Mouse (Mus musculus) forebrain, embryonic 14.5 days (tissue): ENCODE results near the gene Hspg2. TPM values are rescaled to one million over a fixed set of nuclear protein-coding genes. Genes with fewer than 3 reads are reported as not detected.

ENCODE experiments used
- ATAC-seq: fragments of 200-750 bp; cut with Nextera tagmentation; 2 replicates; pipeline ENCODE4 v1.8.0; 2017; ENCODE audit warnings: mild to moderate bottlenecking, moderate library complexity
- DNase-seq: peaks from one replicate; pipeline ENCODE4 v3.0.0-alpha.2; 2015; ENCODE audit warnings: low spot score
- H3K27ac ChIP-seq: fragments of 300-500 bp; sonication (generic); 2 replicates; pipeline ENCODE4 v1.5.1; 2014; ENCODE audit warnings: low read depth, mild to moderate bottlenecking, control low read depth, low read length, moderate library complexity
- H3K27me3 ChIP-seq: fragments of 300-500 bp; sonication (generic); replicated peaks from 2 replicates; pipeline ENCODE4 v1.6.1; 2014; ENCODE audit warnings: low read length, control low read depth, mixed read lengths; ENCODE audit not compliant: control insufficient read depth, insufficient read depth
- H3K36me3 ChIP-seq: fragments of 300-500 bp; sonication (generic); 2 replicates; pipeline ENCODE4 v1.6.1; 2014; ENCODE audit warnings: low read length, control low read depth; ENCODE audit not compliant: control insufficient read depth, insufficient read depth
- H3K4me1 ChIP-seq: fragments of 300-500 bp; sonication (generic); 2 replicates; pipeline ENCODE4 v1.6.1; 2014; ENCODE audit warnings: antibody characterized with exemption, low read length, control low read depth; ENCODE audit not compliant: control insufficient read depth, insufficient read depth
- H3K4me2 ChIP-seq: fragments of 300-500 bp; sonication (generic); 2 replicates; pipeline ENCODE4 v1.6.1; 2014; ENCODE audit warnings: mild to moderate bottlenecking, control low read depth, low read length
- H3K4me3 ChIP-seq: fragments of 300-500 bp; sonication (generic); 2 replicates; pipeline ENCODE4 v1.5.1; 2014; ENCODE audit warnings: low read depth, low read length, control low read depth
- H3K9ac ChIP-seq: fragments of 300-500 bp; sonication (generic); 2 replicates; pipeline ENCODE4 v1.6.1; 2014; ENCODE audit warnings: mild to moderate bottlenecking, low read length, control low read depth, moderate library complexity
- H3K9me3 ChIP-seq: fragments of 300-500 bp; sonication (generic); replicated peaks from 2 replicates; pipeline ENCODE4 v1.6.1; 2016; ENCODE audit warnings: low read length, control low read depth, mixed read lengths; ENCODE audit not compliant: control insufficient read depth
- WGBS: fragments of 180-500 bp; shearing (Covaris S2); extraction: QIAGEN DNeasy Blood & Tissue Kit; methylation state at CpG from one replicate; pipeline ENCODE4 v1.1.7; 2014; 5-methylcytosine and 5-hydroxymethylcytosine counted together
- microRNA-seq: library from miRNA; unstranded; fragments of <30 nt; microRNA quantifications from one replicate; pipeline ENCODE4, GENCODE M21; 2016
- polyA plus RNA-seq: library from polyadenylated mRNA; unstranded; fragments of >200 nt; fragmentation: Nextera tagmentation; extraction: Ambion mirVana; gene quantifications from 2 replicates; pipeline ENCODE4 v1.2.1, GENCODE M21; 2014

Hspg2 gene
- polyA plus RNA-seq, 1 experiment from 2014 or later, result 4.0 TPM

DNA sequence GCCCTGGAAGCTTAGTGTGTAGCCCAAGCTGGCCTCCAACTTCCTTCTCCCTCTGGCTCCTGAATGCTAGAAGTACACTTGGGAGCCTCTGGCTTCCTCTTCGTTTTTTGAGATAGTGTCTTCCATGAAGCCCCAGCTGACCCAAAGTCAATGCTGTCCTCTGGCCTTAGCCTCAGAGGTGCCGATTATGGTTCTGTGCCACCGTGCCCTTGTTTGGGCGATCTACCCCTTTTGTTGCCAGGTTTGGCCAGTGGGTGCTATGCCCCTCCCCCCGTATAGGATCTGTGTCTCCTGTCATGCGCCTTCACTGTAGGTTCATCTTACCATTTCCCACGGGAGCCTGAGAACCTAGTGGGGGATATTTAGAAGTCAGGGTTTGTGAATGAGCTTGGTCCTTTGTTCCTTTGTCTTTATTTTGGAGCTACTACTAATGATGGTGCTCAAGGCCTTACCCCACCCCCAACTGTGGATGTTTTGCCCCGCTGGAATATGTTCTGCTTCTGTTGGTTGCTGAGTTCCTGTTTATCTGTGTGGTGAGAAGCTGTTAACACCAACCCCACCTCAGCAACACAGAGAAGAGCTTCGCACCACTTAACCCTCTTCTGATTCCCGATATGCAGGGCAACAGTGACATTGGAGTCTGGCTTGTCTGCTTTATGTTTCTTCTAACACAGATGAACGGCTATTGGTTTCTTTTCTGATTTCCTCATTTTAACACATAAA lies 135.0 kb downstream of the Hspg2 start:
- ATAC-seq, result no peak
- Histone ChIP-seq H3K27me3 (no peaks in the 10 kb centered on the region), H3K36me3 (peaks cover 36% of the 10 kb centered on the region), H3K4me1 (no peaks in the 10 kb centered on the region), H3K4me3 (no peak overlapping the region), H3K4me2 (no peak overlapping the region), H3K9ac (no peak overlapping the region), H3K27ac (no peak overlapping the region), H3K9me3 (no peaks in the 10 kb centered on the region)
- WGBS, result 73% methylated on average over 11 of the region's 11 CpGs
- DNase-seq, result no peak

- Histone ChIP-seq H3K4me3 (no peak overlapping the region), H3K27me3 (no peaks in the 10 kb centered on the region), H3K4me1 (no peaks in the 10 kb centered on the region), H3K36me3 (peaks cover 70% of the 10 kb centered on the region), H3K27ac (no peak overlapping the region), H3K9me3 (no peaks in the 10 kb centered on the region), H3K4me2 (no peak overlapping the region), H3K9ac (no peak overlapping the region)
- no peak for DNase-seq
- 88% methylated on average over 2 of the region's 2 CpGs for whole genome bisulfite sequencing
- no peak for ATAC-seq
Observed at GRCm38 (mm10) chr4:137607023-137607422, 138.5 kb downstream of the Hspg2 start.

GRCm38 (mm10) chr4:137609281-137609680 lies 140.7 kb downstream of the Hspg2 start:
- DNase-seq (no peak), ATAC-seq (no peak)
- Histone ChIP-seq H3K4me3 (no peak overlapping the region), H3K4me1 (no peaks in the 10 kb centered on the region), H3K27ac (no peak overlapping the region), H3K27me3 (no peaks in the 10 kb centered on the region), H3K9me3 (no peaks in the 10 kb centered on the region), H3K4me2 (no peak overlapping the region), H3K36me3 (peaks cover 92% of the 10 kb centered on the region), H3K9ac (no peak overlapping the region)
- 91% methylated on average over 7 of the region's 7 CpGs for WGBS

GRCm38 (mm10) chr4:137609702-137610101 lies 141.1 kb downstream of the Hspg2 start:
- H3K4me3 ChIP-seq, result no peak overlapping the region
- no peak for ATAC-seq

GRCm38 (mm10) chr4:137610256-137610655 lies 141.7 kb downstream of the Hspg2 start:
- Histone ChIP-seq H3K9me3 (no peaks in the 10 kb centered on the region), H3K4me3 (no peak overlapping the region), H3K4me2 (no peak overlapping the region), H3K27ac (no peak overlapping the region), H3K9ac (no peak overlapping the region), H3K27me3 (no peaks in the 10 kb centered on the region), H3K36me3 (peaks cover 94% of the 10 kb centered on the region), H3K4me1 (no peaks in the 10 kb centered on the region)
- ATAC-seq (no peak), DNase-seq (no peak)
- 83% methylated on average over 15 of the region's 15 CpGs for WGBS

More at GRCm38 (mm10) chr4:137609702-137610101, 141.1 kb downstream of the Hspg2 start:
- 93% methylated on average over 7 of the region's 7 CpGs for WGBS
- Histone ChIP-seq H3K4me2 (no peak overlapping the region), H3K9ac (no peak overlapping the region), H3K36me3 (peaks cover 93% of the 10 kb centered on the region), H3K4me1 (no peaks in the 10 kb centered on the region), H3K27ac (no peak overlapping the region), H3K27me3 (no peaks in the 10 kb centered on the region), H3K9me3 (no peaks in the 10 kb centered on the region)
- no peak for DNase-seq

Small RNAs within 50 kb of the gene (microRNA-seq; reads per million reads assigned to microRNA genes)
- not detected for gene Mir7018

Other genes starting within 250 kb of the Hspg2 start
- gene Wnt4, start 191.3 kb upstream of the Hspg2 start, polyA plus RNA-seq, result 0.80 and 1.4 TPM in 2 replicates
- gene Cdc42, start 111.0 kb upstream of the Hspg2 start, polyA plus RNA-seq, result 928 and 953 TPM in 2 replicates
- gene Cela3a, start 59.0 kb upstream of the Hspg2 start, polyA plus RNA-seq, result not detected in 2 replicates
- gene Cela3b, start 38.2 kb upstream of the Hspg2 start, polyA plus RNA-seq, result not detected in 2 replicates
- gene 1700013G24Rik, start 15.5 kb upstream of the Hspg2 start, polyA plus RNA-seq, result not detected in 2 replicates
- gene Ldlrad2, start 105.8 kb downstream of the Hspg2 start, polyA plus RNA-seq, result not detected in 2 replicates
- gene Usp48, start 125.0 kb downstream of the Hspg2 start, polyA plus RNA-seq, result 52.4 and 68.4 TPM in 2 replicates
- 25.5 and 32.7 TPM in 2 replicates for gene Rap1gap, start 196.0 kb downstream of the Hspg2 start, polyA plus RNA-seq